Mouse (Mus musculus) activated CD4-positive, CD25-positive, alpha-beta regulatory T cell, adult 9 weeks (primary cell): Measurements from ENCODE around the gene Rgs9. TPM values are rescaled to one million over a fixed set of nuclear protein-coding genes. Genes with fewer than 3 reads are reported as not detected.

Source experiments
- polyA plus RNA-seq: library from polyadenylated mRNA; unstranded; fragments of 100-300 nt; shearing (Covaris generic); gene quantifications from one replicate; pipeline ENCODE4 v1.2.1, GENCODE M21; 2017

Rgs9 gene
- 8.9 TPM for polyA plus RNA-seq

DNA sequence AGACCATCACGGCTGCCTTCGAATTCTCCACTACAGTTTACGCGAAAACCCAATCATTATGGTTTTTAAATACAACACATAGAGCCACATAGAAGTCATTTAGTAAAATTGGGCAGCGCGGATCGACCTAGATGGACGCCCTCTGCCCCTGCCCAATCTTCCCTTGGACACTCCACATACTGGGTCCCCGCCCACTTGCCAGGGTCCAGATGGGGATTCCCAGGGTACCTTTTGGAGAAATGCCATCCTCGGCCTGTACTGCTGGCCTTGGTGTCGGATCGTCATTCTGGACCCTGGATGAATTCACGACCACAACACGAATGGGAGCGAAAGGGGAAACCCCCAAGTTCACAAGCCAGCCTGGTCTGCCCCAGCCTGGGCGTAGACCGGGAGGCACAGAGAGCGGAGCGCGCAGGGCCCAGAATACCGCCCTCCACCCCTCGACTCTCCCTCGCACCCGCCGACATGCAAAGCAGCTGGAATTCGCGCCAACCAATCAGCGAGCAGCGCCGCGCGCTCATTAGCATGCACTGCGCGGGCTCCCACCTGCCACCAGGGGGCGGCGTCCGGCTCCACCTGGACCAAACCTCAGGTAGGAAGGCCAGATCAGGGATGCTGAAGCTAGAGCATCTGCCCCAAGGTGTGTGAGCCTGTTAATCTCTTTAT lies at the start of gene Rgs9:
TSS of gene Rgs9 (minus strand) at position 420 of the 666 bp plus-strand sequence.

Other genes starting within 250 kb of the Rgs9 start
- gene E030025P04Rik, start 153.8 kb downstream of the Rgs9 start, polyA plus RNA-seq: not detected
- 53.5 TPM for gene Gna13, start 64.7 kb upstream of the Rgs9 start, polyA plus RNA-seq
- gene 9930022D16Rik, start 115.8 kb upstream of the Rgs9 start, polyA plus RNA-seq: 0.43 TPM
- gene Amz2, start 127.8 kb upstream of the Rgs9 start, polyA plus RNA-seq: 41.9 TPM
- 2.2 TPM for gene Arsg, start 175.2 kb upstream of the Rgs9 start, polyA plus RNA-seq
- gene Slc16a6, start 175.5 kb upstream of the Rgs9 start, polyA plus RNA-seq: 19.4 TPM